Mouse (Mus musculus) embryonic fibroblast, embryonic 13.5 days (primary cell): ENCODE results near the gene Cd34.

Experiments used
- CTCF ChIP-seq: IDR thresholded peaks from 2 replicates; pipeline ENCODE4 v1.5.1; 2011; ENCODE audit warnings: mild to moderate bottlenecking, control low read depth, low read length, moderate library complexity, borderline replicate concordance; ENCODE audit not compliant: insufficient read depth
- POLR2A ChIP-seq: IDR thresholded peaks from 2 replicates; pipeline ENCODE4 v1.6.1; 2011; ENCODE audit warnings: low read depth, mild to moderate bottlenecking, control low read depth, low read length, moderate library complexity

DNA sequence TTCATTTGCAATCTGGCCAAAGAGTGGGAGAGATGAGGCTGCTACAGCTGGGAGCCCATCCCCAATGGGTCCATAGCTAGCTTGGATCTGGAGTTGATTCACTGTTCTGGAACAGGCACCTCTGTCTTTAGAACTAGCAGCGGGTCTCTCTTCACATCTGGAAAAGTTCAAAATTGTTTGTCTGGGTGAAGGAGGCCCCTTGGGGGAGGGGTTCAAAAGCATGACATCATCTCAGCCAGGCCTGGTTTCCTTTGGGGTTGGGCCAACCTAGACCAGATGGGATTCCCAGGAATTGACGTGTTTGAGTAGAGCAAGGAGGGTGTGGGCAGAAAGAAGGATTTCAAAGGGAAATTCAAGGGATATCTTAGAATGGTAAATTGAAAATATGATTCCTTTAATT, 6.8 kb downstream of the Cd34 start:
- TF ChIP-seq POLR2A (no peak), CTCF (no peak)
